Mouse (Mus musculus): ENCODE measurements around the gene Asb15. TPM values are rescaled to one million over a fixed set of nuclear protein-coding genes. Genes with fewer than 3 reads are reported as not detected.

Asb15 gene
- polyA plus RNA-seq, 1 experiment from 2014 or later = not detected

- Histone ChIP-seq H3K36me3 (no peaks in the 10 kb centered on the region), H3K4me1 (replicated peaks) (0 out of 2 replicates have a peak, but pooled peaks cover 5% of the 10 kb centered on the region), H3K4me3 (no peak overlapping the region), H3K9me3 (no peaks in the 10 kb centered on the region), H3K27ac (no peak overlapping the region), H3K27me3 (ENCODE audit: insufficient read depth, poor library complexity, severe bottlenecking) (no peaks in the 10 kb centered on the region)
- 56% methylated on average over 1 of the region's 1 CpGs for WGBS
- no peak for DNase-seq (ENCODE audit: low spot score)
These were observed 73.7 kb downstream of the Asb15 start for GRCm38 (mm10) chr6:24601668-24602067.

GRCm38 (mm10) chr6:24602351-24602750 lies 74.4 kb downstream of the Asb15 start:
- H3K36me3 ChIP-seq = no peaks in the 10 kb centered on the region
- H3K27ac ChIP-seq = no peak overlapping the region
- DNase-seq (ENCODE audit: low spot score) = no peak
- H3K4me3 ChIP-seq = no peak overlapping the region
- H3K27me3 ChIP-seq (ENCODE audit: insufficient read depth, poor library complexity, severe bottlenecking) = no peaks in the 10 kb centered on the region
- 75% methylated on average over 3 of the region's 3 CpGs for WGBS
- no peaks in the 10 kb centered on the region for H3K9me3 ChIP-seq
- 0 out of 2 replicates have a peak, but pooled peaks cover 4% of the 10 kb centered on the region for H3K4me1 ChIP-seq (replicated peaks)

- DNase-seq (ENCODE audit: low spot score) = no peak
- 91% methylated on average over 5 of the region's 5 CpGs for WGBS
- Histone ChIP-seq H3K27ac (no peak overlapping the region), H3K4me3 (no peak overlapping the region), H3K9me3 (no peaks in the 10 kb centered on the region), H3K27me3 (ENCODE audit: insufficient read depth, poor library complexity, severe bottlenecking) (no peaks in the 10 kb centered on the region), H3K36me3 (no peaks in the 10 kb centered on the region), H3K4me1 (replicated peaks) (no peaks in the 10 kb centered on the region)
These were observed 75.0 kb downstream of the Asb15 start for GRCm38 (mm10) chr6:24602993-24603392.

GRCm38 (mm10) chr6:24604289-24604688 lies 76.3 kb downstream of the Asb15 start:
- DNase-seq (ENCODE audit: low spot score) = no peak
- WGBS = 93% methylated on average over 7 of the region's 7 CpGs
- H3K27me3 ChIP-seq (ENCODE audit: insufficient read depth, poor library complexity, severe bottlenecking) = no peaks in the 10 kb centered on the region

GRCm38 (mm10) chr6:24605631-24606030 lies 77.7 kb downstream of the Asb15 start:
- Histone ChIP-seq H3K4me3 (no peak overlapping the region), H3K4me1 (replicated peaks) (no peaks in the 10 kb centered on the region), H3K27ac (no peak overlapping the region), H3K36me3 (no peaks in the 10 kb centered on the region), H3K9me3 (no peaks in the 10 kb centered on the region), H3K27me3 (ENCODE audit: insufficient read depth, poor library complexity, severe bottlenecking) (no peaks in the 10 kb centered on the region)
- 94% methylated on average over 8 of the region's 8 CpGs for WGBS
- no peak for DNase-seq (ENCODE audit: low spot score)

More at GRCm38 (mm10) chr6:24604289-24604688, 76.3 kb downstream of the Asb15 start:
- Histone ChIP-seq H3K4me3 (no peak overlapping the region), H3K4me1 (replicated peaks) (no peaks in the 10 kb centered on the region), H3K36me3 (no peaks in the 10 kb centered on the region), H3K9me3 (no peaks in the 10 kb centered on the region), H3K27ac (no peak overlapping the region)

GRCm38 (mm10) chr6:24606512-24606911 lies 78.6 kb downstream of the Asb15 start:
- DNase-seq (ENCODE audit: low spot score) = no peak
- H3K4me1 ChIP-seq (replicated peaks) = no peaks in the 10 kb centered on the region
- H3K4me3 ChIP-seq = no peak overlapping the region
- WGBS = 85% methylated on average over 10 of the region's 10 CpGs
- H3K27me3 ChIP-seq (ENCODE audit: insufficient read depth, poor library complexity, severe bottlenecking) = no peaks in the 10 kb centered on the region
- H3K36me3 ChIP-seq = no peaks in the 10 kb centered on the region
- no peak overlapping the region for H3K27ac ChIP-seq
- H3K9me3 ChIP-seq = no peaks in the 10 kb centered on the region

- Histone ChIP-seq H3K9me3 (no peaks in the 10 kb centered on the region), H3K36me3 (peaks cover 5% of the 10 kb centered on the region), H3K4me3 (no peak overlapping the region), H3K27me3 (ENCODE audit: insufficient read depth, poor library complexity, severe bottlenecking) (no peaks in the 10 kb centered on the region), H3K4me1 (replicated peaks) (no peaks in the 10 kb centered on the region), H3K27ac (no peak overlapping the region)
- no peak for DNase-seq (ENCODE audit: low spot score)
- 93% methylated on average over 15 of the region's 15 CpGs for WGBS
These were observed 79.6 kb downstream of the Asb15 start for GRCm38 (mm10) chr6:24607531-24607930.

- H3K9me3 ChIP-seq = no peaks in the 10 kb centered on the region
- H3K36me3 ChIP-seq = peaks cover 9% of the 10 kb centered on the region
- H3K4me1 ChIP-seq (replicated peaks) = no peaks in the 10 kb centered on the region
- 82% methylated on average over 4 of the region's 4 CpGs for WGBS
- no peak for DNase-seq (ENCODE audit: low spot score)
- H3K27ac ChIP-seq = no peak overlapping the region
- no peaks in the 10 kb centered on the region for H3K27me3 ChIP-seq (ENCODE audit: insufficient read depth, poor library complexity, severe bottlenecking)
- no peak overlapping the region for H3K4me3 ChIP-seq
These were observed 80.2 kb downstream of the Asb15 start for GRCm38 (mm10) chr6:24608129-24608528.

GRCm38 (mm10) chr6:24608682-24609081 lies 80.7 kb downstream of the Asb15 start:
- DNase-seq (ENCODE audit: low spot score) = no peak
- WGBS = 89% methylated on average over 3 of the region's 3 CpGs
- H3K4me1 ChIP-seq (replicated peaks) = no peaks in the 10 kb centered on the region
- peaks cover 14% of the 10 kb centered on the region for H3K36me3 ChIP-seq
- no peaks in the 10 kb centered on the region for H3K9me3 ChIP-seq
- H3K27me3 ChIP-seq (ENCODE audit: insufficient read depth, poor library complexity, severe bottlenecking) = no peaks in the 10 kb centered on the region
- no peak overlapping the region for H3K27ac ChIP-seq
- H3K4me3 ChIP-seq = no peak overlapping the region

- Histone ChIP-seq H3K9me3 (no peaks in the 10 kb centered on the region), H3K27ac (no peak overlapping the region), H3K36me3 (peaks cover 23% of the 10 kb centered on the region), H3K4me1 (replicated peaks) (no peaks in the 10 kb centered on the region), H3K4me3 (no peak overlapping the region), H3K27me3 (ENCODE audit: insufficient read depth, poor library complexity, severe bottlenecking) (no peaks in the 10 kb centered on the region)
- no peak for DNase-seq (ENCODE audit: low spot score)
- 83% methylated on average over 4 of the region's 4 CpGs for WGBS
These were observed 81.6 kb downstream of the Asb15 start for GRCm38 (mm10) chr6:24609531-24609930.

GRCm38 (mm10) chr6:24610358-24610757 lies 82.4 kb downstream of the Asb15 start:
- no peak overlapping the region for H3K4me3 ChIP-seq
- 89% methylated on average over 4 of the region's 4 CpGs for WGBS
- DNase-seq (ENCODE audit: low spot score) = no peak
- peaks cover 31% of the 10 kb centered on the region for H3K36me3 ChIP-seq
- H3K9me3 ChIP-seq = no peaks in the 10 kb centered on the region
- H3K4me1 ChIP-seq (replicated peaks) = no peaks in the 10 kb centered on the region
- H3K27ac ChIP-seq = no peak overlapping the region
- H3K27me3 ChIP-seq (ENCODE audit: insufficient read depth, poor library complexity, severe bottlenecking) = no peaks in the 10 kb centered on the region

- H3K9me3 ChIP-seq = no peaks in the 10 kb centered on the region
- 96% methylated on average over 7 of the region's 7 CpGs for WGBS
These were observed 84.3 kb downstream of the Asb15 start for GRCm38 (mm10) chr6:24612074-24612755.

GRCm38 (mm10) chr6:24613346-24613745 lies 85.4 kb downstream of the Asb15 start:
- peaks cover 57% of the 10 kb centered on the region for H3K36me3 ChIP-seq
- no peak overlapping the region for H3K4me3 ChIP-seq
- DNase-seq (ENCODE audit: low spot score) = no peak
- WGBS = 96% methylated on average over 6 of the region's 6 CpGs
- no peaks in the 10 kb centered on the region for H3K27me3 ChIP-seq (ENCODE audit: insufficient read depth, poor library complexity, severe bottlenecking)
- no peak overlapping the region for H3K27ac ChIP-seq
- H3K4me1 ChIP-seq (replicated peaks) = no peaks in the 10 kb centered on the region
- H3K9me3 ChIP-seq = no peaks in the 10 kb centered on the region

More at GRCm38 (mm10) chr6:24612074-24612755, 84.3 kb downstream of the Asb15 start:
- peaks cover 45% of the 10 kb centered on the region for H3K36me3 ChIP-seq
- no peak overlapping the region for H3K27ac ChIP-seq
- no peaks in the 10 kb centered on the region for H3K27me3 ChIP-seq (ENCODE audit: insufficient read depth, poor library complexity, severe bottlenecking)
- DNase-seq (ENCODE audit: low spot score) = no peak
- H3K4me1 ChIP-seq (replicated peaks) = no peaks in the 10 kb centered on the region
- no peak overlapping the region for H3K4me3 ChIP-seq

GRCm38 (mm10) chr6:24613918-24614317 lies 86.0 kb downstream of the Asb15 start:
- no peak overlapping the region for H3K27ac ChIP-seq
- H3K4me3 ChIP-seq = no peak overlapping the region
- no peaks in the 10 kb centered on the region for H3K9me3 ChIP-seq
- peaks cover 62% of the 10 kb centered on the region for H3K36me3 ChIP-seq
- WGBS = 82% methylated on average over 4 of the region's 4 CpGs
- H3K27me3 ChIP-seq (ENCODE audit: insufficient read depth, poor library complexity, severe bottlenecking) = no peaks in the 10 kb centered on the region
- H3K4me1 ChIP-seq (replicated peaks) = no peaks in the 10 kb centered on the region
- no peak for DNase-seq (ENCODE audit: low spot score)
